Mouse (Mus musculus): ENCODE data around the gene Rbm34.
A peak's percentile ranks its signal among the peaks of the same experiment; 100 is the strongest.

DNA sequence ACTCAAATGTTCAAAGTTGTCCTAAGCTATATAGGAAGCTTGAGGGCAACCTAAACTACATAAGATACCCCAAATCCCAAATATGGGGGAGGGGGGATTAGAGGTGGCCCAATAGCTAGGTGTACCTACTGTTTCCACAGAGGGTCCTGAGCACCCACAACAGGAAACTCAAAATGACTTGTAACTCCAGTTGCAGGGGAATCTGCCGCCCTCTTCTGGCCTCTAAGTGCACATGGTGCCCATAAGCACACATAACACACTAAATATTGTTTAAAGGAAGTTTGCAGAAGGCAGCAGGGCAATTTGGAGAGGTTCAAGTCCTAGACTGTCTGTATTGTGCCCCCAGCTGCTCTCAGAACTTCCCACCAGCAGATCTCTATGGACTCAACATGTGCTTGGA, 43.8 kb downstream of the Rbm34 start:
- TF ChIP-seq CTCF (conservative IDR thresholded peaks at IDR 0.05; ENCODE audit: insufficient read depth, insufficient read length, low read depth, low read length): peak; percentile 52
- no peak for TF ChIP-seq POLR2A (IDR thresholded peaks at IDR 0.05; ENCODE audit: low read depth, low read length)
